Mouse (Mus musculus) CD4-positive, CD25-positive, alpha-beta regulatory T cell, adult 4 months (primary cell): Measurements from ENCODE around the gene Tex2. TPM values are rescaled to one million over a fixed set of nuclear protein-coding genes. Genes with fewer than 3 reads are reported as not detected.

Experiments used
- ATAC-seq: one replicate; pipeline ENCODE4 v1.8.0; 2017
- polyA plus RNA-seq, 2 experiments: library from polyadenylated mRNA; unstranded; fragments of 100-300 nt; shearing (Covaris generic); gene quantifications; one replicate each; pipeline ENCODE4 v1.2.1; 2017

Gene Tex2
- polyA plus RNA-seq, 2 experiments from 2014 or later: 27.1 to 28.7 TPM

- peak; percentile 77 for ATAC-seq
Measured at GRCm38 (mm10) chr11:106542385-106542784, 70.8 kb downstream of the Tex2 start.

- ATAC-seq: no peak
Measured at GRCm38 (mm10) chr11:106540506-106541268, 72.5 kb downstream of the Tex2 start.

- ATAC-seq: peak; percentile 95
Measured at GRCm38 (mm10) chr11:106536253-106536912, 76.8 kb downstream of the Tex2 start.

DNA sequence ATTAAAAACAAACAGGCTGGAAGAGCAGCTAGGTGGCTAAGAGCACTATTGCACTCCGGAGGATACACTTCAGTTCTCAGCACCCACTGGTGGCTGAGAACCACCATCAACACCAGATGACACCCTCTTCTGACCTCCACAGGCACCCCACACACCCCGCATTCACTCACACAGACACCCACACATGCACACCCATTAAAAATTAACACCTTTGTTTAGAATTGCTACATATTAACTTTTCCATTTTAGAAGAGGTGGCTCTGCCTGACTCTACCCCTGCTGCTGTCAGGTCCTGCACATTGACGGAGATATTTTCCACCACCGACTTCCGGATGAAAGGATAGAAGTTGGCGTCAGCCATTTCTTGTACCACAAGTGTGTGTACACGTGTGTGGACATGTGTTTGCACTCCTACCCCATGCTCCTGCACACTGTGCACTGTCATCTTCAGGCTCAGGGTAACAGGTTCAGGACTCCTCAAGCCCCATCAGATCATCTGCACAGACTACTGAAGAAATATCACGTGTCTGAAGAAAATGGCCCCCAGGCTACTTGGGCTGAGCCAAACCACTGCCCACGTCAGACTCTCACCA lies 77.5 kb downstream of the Tex2 start:
- no peak for ATAC-seq

GRCm38 (mm10) chr11:106532248-106532790 lies 80.9 kb downstream of the Tex2 start:
- ATAC-seq: no peak

DNA sequence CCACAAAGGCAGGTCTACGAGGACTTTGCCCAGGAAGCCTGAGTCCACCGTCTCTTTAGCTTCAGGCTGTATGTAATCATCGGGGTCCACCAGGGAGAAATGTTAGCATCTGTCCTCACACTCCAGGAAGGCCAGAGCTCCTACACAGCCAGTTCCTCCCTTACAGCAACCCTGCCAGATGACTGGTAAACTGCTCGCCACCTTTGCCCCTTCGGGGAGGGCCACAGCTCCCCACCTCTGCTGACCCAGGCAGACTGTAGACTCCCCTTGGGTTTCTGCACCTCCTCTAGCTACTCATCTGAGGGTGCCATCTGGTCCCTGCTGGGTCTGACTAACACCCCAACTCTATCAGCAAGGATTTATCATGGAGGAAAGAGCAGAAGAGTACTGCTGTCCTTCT lies 83.4 kb downstream of the Tex2 start:
- no peak for ATAC-seq

- ATAC-seq: no peak
Measured at GRCm38 (mm10) chr11:106529113-106529512, 84.1 kb downstream of the Tex2 start.

DNA sequence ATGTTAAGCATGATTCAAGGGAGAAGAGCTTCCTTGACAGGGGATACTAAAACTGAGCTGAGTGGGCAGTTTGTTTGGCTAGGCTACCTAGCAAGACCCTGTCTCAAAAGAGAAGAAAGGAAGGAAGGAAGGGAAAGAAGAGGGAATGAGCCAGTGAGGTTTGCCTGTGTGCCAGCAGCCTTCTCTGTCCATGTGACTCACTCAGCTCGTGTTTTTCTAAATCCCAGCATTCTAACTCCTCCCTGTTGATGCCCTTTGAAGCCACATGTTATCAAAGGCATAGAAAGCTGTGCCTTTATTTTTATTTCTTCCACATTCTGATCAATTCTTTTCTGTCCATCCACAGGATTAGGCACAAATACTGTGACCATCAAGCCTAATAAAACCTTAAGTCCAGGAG lies 85.3 kb downstream of the Tex2 start:
- no peak for ATAC-seq

DNA sequence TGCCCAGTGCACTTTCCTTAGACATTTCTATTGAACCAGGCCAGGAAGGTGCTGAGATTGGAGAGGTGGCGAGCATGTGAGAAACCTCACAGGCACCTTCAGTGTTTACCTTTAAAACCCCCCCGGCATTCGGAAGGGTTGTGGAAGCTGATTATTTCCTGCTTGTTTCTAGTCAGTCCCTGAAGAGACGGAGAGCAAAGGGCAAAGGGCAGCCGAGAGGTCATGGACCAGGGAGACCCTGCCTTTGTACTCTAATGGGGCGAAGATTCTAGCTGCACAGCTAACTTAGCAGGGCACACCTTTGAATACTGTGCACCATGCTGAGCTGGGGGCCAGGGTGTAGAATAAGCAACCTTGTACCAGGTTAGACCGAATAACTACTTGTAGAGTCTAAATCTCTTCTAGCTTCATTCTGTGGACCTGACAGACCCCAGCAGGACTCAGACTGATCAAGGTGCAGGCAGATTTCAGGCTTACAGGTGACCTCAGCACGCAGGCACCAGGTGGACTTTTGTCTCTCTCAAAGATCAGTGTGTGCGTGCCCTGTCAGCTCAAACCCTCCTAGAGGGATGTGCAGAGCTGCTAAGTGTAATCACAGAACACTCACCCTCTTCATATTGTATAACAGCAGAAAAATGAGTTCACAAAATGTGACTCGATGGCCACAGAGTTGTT lies 85.9 kb downstream of the Tex2 start:
- no peak for ATAC-seq

GRCm38 (mm10) chr11:106522538-106522937 lies 90.7 kb downstream of the Tex2 start:
- ATAC-seq: no peak

DNA sequence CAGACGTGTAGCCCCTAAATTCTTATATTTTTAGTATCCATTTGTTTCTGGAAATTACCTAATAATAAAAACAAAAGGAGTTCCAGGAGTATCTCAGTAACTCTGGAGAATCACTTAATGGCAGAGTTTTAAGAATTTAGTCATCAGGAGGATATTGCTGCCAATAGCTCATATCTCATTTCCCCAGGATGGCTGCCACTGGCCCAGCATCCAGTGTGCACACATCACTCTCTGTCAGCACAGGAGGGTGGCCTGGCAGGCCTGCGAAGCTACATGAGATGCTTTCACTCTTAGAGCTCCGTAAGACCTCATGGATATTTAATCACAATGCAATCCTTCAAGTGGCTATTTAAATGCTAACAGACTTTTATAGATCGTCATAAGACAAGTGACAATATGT lies 91.6 kb downstream of the Tex2 start:
- no peak for ATAC-seq

GRCm38 (mm10) chr11:106520404-106520803 lies 92.8 kb downstream of the Tex2 start:
- ATAC-seq: no peak

DNA sequence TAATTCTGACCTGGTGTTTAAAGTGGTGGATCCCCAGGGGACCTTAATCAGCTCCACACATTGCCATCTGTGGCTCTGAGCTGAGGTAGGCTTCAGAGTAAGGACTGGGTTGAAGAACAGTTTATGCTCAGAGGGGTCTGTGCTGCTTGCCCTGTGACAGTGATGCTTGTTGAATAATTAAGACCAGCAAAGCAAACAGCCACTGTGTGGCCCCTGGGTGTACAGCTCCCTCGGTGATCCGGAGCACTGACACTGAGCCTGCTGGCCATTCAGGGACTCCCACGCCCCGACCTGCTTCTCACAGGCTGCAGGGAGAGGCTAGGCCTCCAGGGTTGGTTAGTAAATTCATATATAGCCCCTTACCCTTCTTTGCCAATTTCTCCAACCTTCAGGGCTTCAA lies 93.7 kb downstream of the Tex2 start:
- ATAC-seq: no peak

DNA sequence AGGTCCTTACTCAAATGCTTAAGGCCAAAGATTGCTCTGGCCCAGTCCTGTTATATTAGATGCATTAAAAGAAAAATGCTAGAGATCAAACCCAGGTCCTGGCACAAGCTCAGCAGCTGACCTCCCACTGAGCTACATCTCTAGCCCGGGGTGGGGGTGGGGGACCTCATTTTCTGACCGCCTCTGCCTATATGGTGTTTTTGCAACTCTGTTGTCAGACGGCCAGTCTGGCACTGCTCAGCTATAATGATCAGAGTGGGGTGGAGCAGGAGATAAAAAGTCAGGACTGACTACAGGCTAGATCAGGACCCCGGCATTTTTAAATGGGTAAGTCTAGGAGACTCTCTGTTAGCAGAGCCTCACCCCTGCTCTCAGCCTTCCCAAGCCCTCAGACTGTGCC lies 94.8 kb downstream of the Tex2 start:
- ATAC-seq: no peak

- ATAC-seq: no peak
Measured at GRCm38 (mm10) chr11:106515079-106515745, 98.0 kb downstream of the Tex2 start.

- ATAC-seq: no peak
Measured at GRCm38 (mm10) chr11:106514446-106514845, 98.8 kb downstream of the Tex2 start.

DNA sequence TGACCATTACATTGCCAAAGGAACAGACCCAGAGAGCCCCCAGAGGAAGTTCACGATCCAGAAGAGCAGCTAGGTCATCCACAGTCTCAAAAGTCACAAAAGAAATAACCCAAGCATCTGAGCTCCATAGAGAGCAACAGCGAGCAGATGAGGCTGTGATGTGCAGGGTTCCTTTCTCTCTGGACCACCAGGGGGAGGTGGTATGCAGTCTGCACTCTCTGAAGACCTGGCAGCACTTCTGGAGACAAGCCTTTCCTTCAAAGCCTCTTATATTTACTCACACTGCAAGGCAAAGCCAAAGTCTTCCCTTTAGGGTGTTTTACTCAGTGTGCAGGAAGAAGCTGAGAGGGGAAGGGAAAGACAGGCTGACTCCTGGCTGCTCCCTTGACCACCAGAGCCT lies 100.1 kb downstream of the Tex2 start:
- ATAC-seq: peak; percentile 49

- no peak for ATAC-seq
Measured at GRCm38 (mm10) chr11:106512006-106512390, 101.2 kb downstream of the Tex2 start.

DNA sequence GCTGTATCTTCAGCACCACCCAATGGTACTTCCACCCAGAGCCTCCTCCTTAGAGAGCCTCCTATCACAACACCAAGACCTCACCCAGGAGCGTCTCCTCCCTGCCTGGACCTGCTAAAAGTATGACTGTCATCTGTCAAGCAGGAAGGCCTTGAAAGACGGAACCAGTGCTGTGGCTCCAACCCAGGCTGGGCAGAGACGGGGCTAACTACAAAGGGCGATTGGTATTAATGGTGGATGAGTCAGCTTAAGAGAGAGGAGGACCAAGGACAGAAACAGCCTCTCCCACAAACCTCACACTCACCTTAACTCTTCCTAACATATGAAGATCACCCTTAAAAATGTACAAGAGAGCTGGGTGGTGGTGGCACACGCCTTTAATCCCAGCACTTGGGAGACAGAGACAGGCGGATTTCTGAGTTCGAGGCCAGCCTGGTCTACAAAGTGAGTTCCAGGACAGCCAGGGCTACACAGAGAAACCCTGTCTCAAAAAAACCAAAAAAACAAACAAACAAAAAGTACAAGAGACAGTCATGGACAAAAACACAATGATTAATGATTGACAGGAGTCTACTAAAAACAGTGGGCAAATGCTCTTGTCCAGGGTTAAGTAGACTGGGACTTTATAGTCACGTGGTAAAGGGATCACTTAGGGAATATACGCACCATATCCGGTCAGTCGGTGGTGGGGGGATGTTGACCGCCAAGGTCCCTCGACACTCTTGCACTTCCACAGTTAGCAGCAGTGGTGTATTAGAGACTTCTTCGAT lies 101.8 kb downstream of the Tex2 start:
- no peak for ATAC-seq

- ATAC-seq: no peak
Measured at GRCm38 (mm10) chr11:106507638-106508037, 105.6 kb downstream of the Tex2 start.

- ATAC-seq: no peak
Measured at GRCm38 (mm10) chr11:106506211-106506610, 107.0 kb downstream of the Tex2 start.

DNA sequence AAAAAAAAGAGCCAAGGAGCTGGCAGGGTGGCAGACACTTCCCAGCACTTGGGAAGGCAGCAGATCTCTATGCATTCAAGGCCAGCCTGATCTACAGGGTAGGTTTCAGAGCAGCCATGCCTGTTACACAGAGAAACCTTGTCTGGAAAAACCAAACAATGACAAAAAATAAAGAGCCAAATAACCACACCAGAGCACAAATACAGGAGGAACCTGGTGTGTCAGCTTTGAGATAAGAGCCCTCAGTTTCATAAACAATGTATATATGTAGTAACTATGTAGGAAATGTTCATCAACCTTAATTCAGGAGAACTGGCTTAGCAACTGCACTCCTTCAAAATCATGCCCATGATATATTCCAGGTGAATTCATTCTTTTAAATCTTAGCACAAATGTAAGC lies 109.1 kb downstream of the Tex2 start:
- no peak for ATAC-seq
